Mouse (Mus musculus) heart, postnatal 0 days (tissue): ENCODE measurements around the gene Olfr111.

Experiments
- CTCF ChIP-seq: IDR thresholded peaks from 2 replicates; pipeline ENCODE4 v1.5.1; 2016; ENCODE audit warnings: antibody characterized with exemption, control low read depth, low read depth
- EP300 ChIP-seq: IDR thresholded peaks from 2 replicates; pipeline ENCODE4 v1.6.1; 2016; ENCODE audit warnings: antibody characterized with exemption, low read depth

- TF ChIP-seq EP300 (no peak), CTCF (no peak)
These were observed 69.7 kb downstream of the Olfr111 start, which contains the start of gene Olfr113 for GRCm38 (mm10) chr17:37577563-37577962.
